Mouse (Mus musculus): ENCODE results near the gene Ssc5d.
A peak's percentile ranks its signal among the peaks of the same experiment; 100 is the strongest.

Ssc5d gene

GRCm38 (mm10) chr7:4948386-4948785 is 22.8 kb downstream of the Ssc5d start:
- peak; percentile 69 for DNase-seq (ENCODE audit: low spot score)

- DNase-seq (ENCODE audit: low spot score) = no peak
These were observed 25.2 kb downstream of the Ssc5d start for GRCm38 (mm10) chr7:4950561-4951342.

GRCm38 (mm10) chr7:4953815-4954445 is 28.3 kb downstream of the Ssc5d start:
- no peak for DNase-seq (ENCODE audit: low spot score)

- no peak for DNase-seq (ENCODE audit: low spot score)
These were observed 31.8 kb downstream of the Ssc5d start for GRCm38 (mm10) chr7:4957361-4957760.

GRCm38 (mm10) chr7:4963527-4963926 is 37.9 kb downstream of the Ssc5d start:
- DNase-seq (ENCODE audit: low spot score) = no peak

DNA sequence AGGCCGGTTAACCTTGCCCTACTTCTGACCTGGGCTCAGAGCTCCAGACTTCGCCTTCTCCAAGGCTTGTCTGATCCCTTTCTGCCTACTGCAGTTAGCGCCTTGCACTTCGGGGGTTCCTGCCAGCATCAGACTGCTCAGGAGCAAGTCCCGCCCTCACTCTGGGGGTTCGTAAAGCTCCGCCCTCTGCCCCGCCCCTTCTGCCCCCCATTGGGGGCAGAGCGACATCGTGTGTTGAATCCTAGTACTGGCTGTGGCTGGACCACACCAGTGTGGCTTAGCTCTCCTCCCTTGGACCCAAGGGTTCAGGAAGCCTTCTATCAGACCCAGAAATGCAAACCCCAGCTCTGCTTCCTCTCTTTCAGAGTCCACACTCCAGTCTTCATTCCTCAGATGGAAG is 38.7 kb downstream of the Ssc5d start, which contains the start of gene Sbk2:
Sbk2 (minus strand) TSS at position 135 of the 400 bp plus-strand sequence.
- peak; percentile 81 for DNase-seq (ENCODE audit: low spot score)

DNA sequence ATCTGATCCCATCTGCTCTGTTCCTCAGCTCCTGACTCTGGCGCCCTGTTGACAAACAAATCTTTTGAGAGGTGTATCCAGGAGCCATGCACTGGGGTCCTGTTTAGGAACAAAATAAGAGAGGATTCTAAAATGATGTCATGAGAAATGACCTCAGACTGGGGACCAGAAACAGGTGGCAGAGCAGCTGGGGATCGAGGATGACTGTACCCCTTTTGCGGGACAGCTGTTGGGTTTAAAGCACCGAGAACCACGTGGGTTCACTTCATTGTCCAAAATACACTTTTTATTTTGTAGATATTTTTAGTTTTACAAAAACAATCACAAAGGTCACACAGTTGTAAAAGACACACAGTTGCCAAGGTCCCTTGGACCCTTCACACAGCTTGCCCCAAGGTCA is 39.4 kb downstream of the Ssc5d start:
- DNase-seq (ENCODE audit: low spot score) = no peak

- DNase-seq (ENCODE audit: low spot score) = no peak
These were observed 45.5 kb downstream of the Ssc5d start, which contains the start of gene Sbk3 for GRCm38 (mm10) chr7:4971068-4971467. TSS of gene Sbk3 (minus strand) at chr7:4971168.

GRCm38 (mm10) chr7:4971710-4972109 is 46.1 kb downstream of the Ssc5d start:
- DNase-seq (ENCODE audit: low spot score) = no peak

- no peak for DNase-seq (ENCODE audit: low spot score)
These were observed 46.9 kb downstream of the Ssc5d start for GRCm38 (mm10) chr7:4972321-4973047.

DNA sequence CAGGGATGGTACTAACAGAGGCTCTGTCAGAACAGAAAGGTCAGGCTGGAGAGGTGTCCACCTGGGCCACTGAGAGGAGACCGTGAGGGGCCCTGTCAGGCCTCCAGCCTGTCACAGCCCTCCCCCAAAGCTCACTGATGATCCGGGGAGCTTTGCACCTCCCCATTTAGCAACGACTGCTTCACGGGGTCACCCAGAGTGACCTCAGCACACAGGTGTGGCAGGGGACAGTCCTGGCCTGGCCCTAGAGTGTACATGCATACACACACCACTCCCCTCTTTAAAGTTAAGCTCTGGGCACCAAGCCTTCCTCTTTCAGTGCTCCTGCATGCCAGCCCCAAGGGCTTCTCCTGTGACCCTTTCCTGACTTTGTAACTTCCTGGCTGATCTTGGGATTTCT is 49.9 kb downstream of the Ssc5d start:
- no peak for DNase-seq (ENCODE audit: low spot score)

- no peak for DNase-seq (ENCODE audit: low spot score)
These were observed 51.2 kb downstream of the Ssc5d start for GRCm38 (mm10) chr7:4976832-4977231.

- DNase-seq (ENCODE audit: low spot score) = no peak
These were observed 62.7 kb downstream of the Ssc5d start for GRCm38 (mm10) chr7:4988250-4988649.

GRCm38 (mm10) chr7:4993347-4993998 is 67.9 kb downstream of the Ssc5d start:
- no peak for DNase-seq (ENCODE audit: low spot score)

DNA sequence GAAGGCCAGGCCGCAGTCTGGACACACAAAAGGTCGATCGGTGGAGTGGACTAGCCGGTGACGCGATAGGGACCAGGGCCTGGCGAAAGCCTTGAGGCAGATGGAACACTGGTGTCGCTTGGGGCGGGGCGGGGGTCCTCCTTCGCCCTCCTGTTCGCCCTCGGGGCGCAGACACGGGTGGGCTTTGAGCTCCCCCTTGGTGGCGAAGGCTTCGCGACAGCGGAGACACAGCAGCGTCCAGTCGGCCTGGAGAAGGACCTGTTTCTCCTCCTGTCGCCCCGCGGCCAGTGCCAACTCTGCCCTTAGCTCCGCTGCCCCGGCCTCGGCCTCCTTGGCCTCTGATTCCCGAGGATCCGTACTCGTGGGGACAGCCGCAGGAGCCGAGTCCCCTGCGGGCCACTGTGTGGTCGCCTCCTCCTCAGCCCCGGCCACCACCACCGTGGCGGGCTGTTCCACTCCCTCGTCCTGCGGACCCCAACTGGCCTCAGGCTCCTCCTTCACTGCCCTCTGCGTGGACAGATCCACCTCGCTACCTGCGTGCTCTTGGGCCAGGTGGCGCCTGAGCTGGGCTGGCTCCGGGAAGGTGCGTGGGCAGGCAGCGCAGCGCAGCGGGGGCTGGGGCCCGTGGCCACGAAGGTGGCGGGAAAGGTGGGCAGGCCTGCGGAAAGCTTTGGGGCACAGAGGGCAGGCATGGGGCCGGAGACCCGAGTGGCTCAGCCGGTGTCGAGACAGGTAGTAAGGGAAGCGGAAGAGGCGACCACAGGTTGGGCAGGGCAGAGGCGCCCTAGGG is 68.6 kb downstream of the Ssc5d start:
- no peak for DNase-seq (ENCODE audit: low spot score)
